ENCODE assay signal across 8 mouse cellular contexts in the genomic region with DNA sequence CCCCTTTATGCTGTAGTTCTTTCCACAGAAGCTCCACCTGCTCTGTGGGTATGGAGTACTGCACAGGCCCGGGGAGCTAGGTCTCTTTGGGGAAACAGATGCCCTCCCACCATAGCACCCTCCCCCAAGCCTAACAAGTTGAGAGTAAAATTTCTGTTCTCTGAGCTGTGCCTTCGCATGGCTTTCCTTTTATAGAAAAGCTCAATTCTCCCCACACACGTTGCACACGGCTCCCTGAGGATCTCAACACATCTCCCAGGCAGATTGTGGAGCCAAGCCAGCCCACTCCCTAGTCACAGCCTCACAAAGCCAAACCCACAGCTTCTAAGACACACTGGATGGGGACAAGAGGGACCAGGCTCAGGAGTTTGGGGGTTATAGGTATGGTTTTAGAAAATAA. TPM values are rescaled to one million over a fixed set of nuclear protein-coding genes. Genes with fewer than 3 reads are reported as not detected.
DNase-seq lines count a peak whose midpoint lies in the region; ATAC-seq lines count a peak whose summit lies in the region.

No protein-coding gene starts in this region.

- H3K36me3 ChIP-seq in intestine, embryonic 15.5 days = peaks cover 32% of the 10 kb centered on the region
- H3K36me3 ChIP-seq in midbrain, embryonic 14.5 days (ENCODE audit: control insufficient read depth, insufficient read depth, low read length) = peaks cover 59% of the 10 kb centered on the region
- H3K36me3 ChIP-seq in liver, embryonic 12.5 days = peaks cover 54% of the 10 kb centered on the region

- no peak overlapping the region for H3K9ac ChIP-seq in intestine, embryonic 15.5 days
- peak overlapping the region; percentile 98 for H3K9ac ChIP-seq in midbrain, embryonic 14.5 days (replicated peaks; ENCODE audit: low read length)
- no peak overlapping the region for H3K9ac ChIP-seq in liver, embryonic 12.5 days

- 55% methylated on average over 4 of the region's 4 CpGs for WGBS in intestine, embryonic 15.5 days
- 56% methylated on average over 4 of the region's 4 CpGs for WGBS in midbrain, embryonic 14.5 days
- 61% methylated on average over 4 of the region's 4 CpGs for WGBS in liver, embryonic 12.5 days (ENCODE audit: insufficient replicate concordance)

- DNase-seq in testis, postnatal 10 days (ENCODE audit: low spot score) = peak; percentile 40
- no peak for DNase-seq in testis, postnatal 14 days (ENCODE audit: low spot score)
- DNase-seq in midbrain, embryonic 14.5 days = no peak
- no peak for DNase-seq in spleen, postnatal 10 days (ENCODE audit: low spot score in 2 of 2)
- no peak for DNase-seq in retina, embryonic 14.5 days (ENCODE audit: low spot score)
- no peak for DNase-seq in c-Kit-positive CD71-positive TER-119-positive erythroid progenitor cells, embryonic 14.5 days (ENCODE audit: low spot score)

- 0 out of 2 replicates have a peak overlapping the region, but pooled peaks have one; percentile 87 for H3K4me2 ChIP-seq in intestine, embryonic 15.5 days (replicated peaks)
- H3K4me2 ChIP-seq in midbrain, embryonic 14.5 days (ENCODE audit: low read length) = peak overlapping the region; percentile 81
- H3K4me2 ChIP-seq in liver, embryonic 12.5 days = no peak overlapping the region

- H3K4me3 ChIP-seq in intestine, embryonic 15.5 days (replicated peaks) = no peak overlapping the region
- peak overlapping the region; percentile 88 for H3K4me3 ChIP-seq in midbrain, embryonic 14.5 days (replicated peaks; ENCODE audit: low read depth, low read length)
- H3K4me3 ChIP-seq in liver, embryonic 12.5 days = no peak overlapping the region

- no peaks in the 10 kb centered on the region for H3K27me3 ChIP-seq in intestine, embryonic 15.5 days (replicated peaks)
- no peaks in the 10 kb centered on the region for H3K27me3 ChIP-seq in midbrain, embryonic 14.5 days (ENCODE audit: control insufficient read depth, insufficient read depth, low read length)
- no peaks in the 10 kb centered on the region for H3K27me3 ChIP-seq in liver, embryonic 12.5 days (replicated peaks)

- H3K27ac ChIP-seq in intestine, embryonic 15.5 days = peak overlapping the region; percentile 73; the same call in 1 of the 2 replicates
- H3K27ac ChIP-seq in midbrain, embryonic 14.5 days (replicated peaks; ENCODE audit: low read depth, low read length) = peak overlapping the region; percentile 96; the same call in 1 of the 2 replicates
- no peak overlapping the region for H3K27ac ChIP-seq in liver, embryonic 12.5 days

- ATAC-seq in intestine, embryonic 15.5 days = no peak
- no peak for ATAC-seq in midbrain, embryonic 14.5 days (ENCODE audit: low FRiP score, low TSS enrichment)
- ATAC-seq in liver, embryonic 12.5 days = no peak

- H3K9me3 ChIP-seq in intestine, embryonic 15.5 days = no peaks in the 10 kb centered on the region
- no peaks in the 10 kb centered on the region for H3K9me3 ChIP-seq in midbrain, embryonic 14.5 days (ENCODE audit: control insufficient read depth, low read length)
- no peaks in the 10 kb centered on the region for H3K9me3 ChIP-seq in liver, embryonic 12.5 days (replicated peaks)

- peaks cover 37% of the 10 kb centered on the region for H3K4me1 ChIP-seq in intestine, embryonic 15.5 days (replicated peaks)
- peaks cover 32% of the 10 kb centered on the region for H3K4me1 ChIP-seq in midbrain, embryonic 14.5 days (ENCODE audit: control insufficient read depth, insufficient read depth, low read length)
- peaks cover 42% of the 10 kb centered on the region for H3K4me1 ChIP-seq in liver, embryonic 12.5 days

RNA-seq across cellular contexts. Expression of gene Ctxn1, which starts 2.2 kb away (rescaled TPM):
- 63.1 and 63.9 TPM in 2 replicates for polyA plus RNA-seq in intestine, embryonic 15.5 days (2015; fragmentation: Nextera tagmentation; extraction: Ambion mirVana)
- polyA plus RNA-seq in midbrain, embryonic 14.5 days (2014; fragmentation: Nextera tagmentation; extraction: Ambion mirVana) = 210 and 240 TPM in 2 replicates
- polyA plus RNA-seq in liver, embryonic 12.5 days (2016; fragmentation: Nextera tagmentation; extraction: Ambion mirVana) = 5.5 and 7.1 TPM in 2 replicates

RNA-seq across cellular contexts. Expression of gene Snapc2, which starts 4.0 kb away (rescaled TPM):
- 46.0 and 46.2 TPM in 2 replicates for polyA plus RNA-seq in intestine, embryonic 15.5 days (2015; fragmentation: Nextera tagmentation; extraction: Ambion mirVana)
- polyA plus RNA-seq in midbrain, embryonic 14.5 days (2014; fragmentation: Nextera tagmentation; extraction: Ambion mirVana) = 58.6 and 69.4 TPM in 2 replicates
- 26.3 and 27.2 TPM in 2 replicates for polyA plus RNA-seq in liver, embryonic 12.5 days (2016; fragmentation: Nextera tagmentation; extraction: Ambion mirVana)

RNA-seq across cellular contexts. Expression of gene Tgfbr3l, which starts 8.9 kb away (rescaled TPM):
- polyA plus RNA-seq in intestine, embryonic 15.5 days (2015; fragmentation: Nextera tagmentation; extraction: Ambion mirVana) = 2.3 and 3.0 TPM in 2 replicates
- 4.6 and 5.0 TPM in 2 replicates for polyA plus RNA-seq in midbrain, embryonic 14.5 days (2014; fragmentation: Nextera tagmentation; extraction: Ambion mirVana)
- 1.3 and 1.4 TPM in 2 replicates for polyA plus RNA-seq in liver, embryonic 12.5 days (2016; fragmentation: Nextera tagmentation; extraction: Ambion mirVana)

RNA-seq across cellular contexts. Expression of gene Gm49320, which starts 18.2 kb away (rescaled TPM):
- 0.34 and 0.87 TPM in 2 replicates for polyA plus RNA-seq in intestine, embryonic 15.5 days (2015; fragmentation: Nextera tagmentation; extraction: Ambion mirVana)
- polyA plus RNA-seq in midbrain, embryonic 14.5 days (2014; fragmentation: Nextera tagmentation; extraction: Ambion mirVana) = 0.70 and 0.80 TPM in 2 replicates
- polyA plus RNA-seq in liver, embryonic 12.5 days (2016; fragmentation: Nextera tagmentation; extraction: Ambion mirVana) = 0.18 and 0.43 TPM in 2 replicates

RNA-seq across cellular contexts. Expression of gene Map2k7, which starts 18.4 kb away (rescaled TPM):
- 24.1 and 25.3 TPM in 2 replicates for polyA plus RNA-seq in intestine, embryonic 15.5 days (2015; fragmentation: Nextera tagmentation; extraction: Ambion mirVana)
- polyA plus RNA-seq in midbrain, embryonic 14.5 days (2014; fragmentation: Nextera tagmentation; extraction: Ambion mirVana) = 21.9 and 30.1 TPM in 2 replicates
- polyA plus RNA-seq in liver, embryonic 12.5 days (2016; fragmentation: Nextera tagmentation; extraction: Ambion mirVana) = 18.0 and 21.1 TPM in 2 replicates
